Mouse (Mus musculus): ENCODE measurements around the gene Treml4.

Gene Treml4

DNA sequence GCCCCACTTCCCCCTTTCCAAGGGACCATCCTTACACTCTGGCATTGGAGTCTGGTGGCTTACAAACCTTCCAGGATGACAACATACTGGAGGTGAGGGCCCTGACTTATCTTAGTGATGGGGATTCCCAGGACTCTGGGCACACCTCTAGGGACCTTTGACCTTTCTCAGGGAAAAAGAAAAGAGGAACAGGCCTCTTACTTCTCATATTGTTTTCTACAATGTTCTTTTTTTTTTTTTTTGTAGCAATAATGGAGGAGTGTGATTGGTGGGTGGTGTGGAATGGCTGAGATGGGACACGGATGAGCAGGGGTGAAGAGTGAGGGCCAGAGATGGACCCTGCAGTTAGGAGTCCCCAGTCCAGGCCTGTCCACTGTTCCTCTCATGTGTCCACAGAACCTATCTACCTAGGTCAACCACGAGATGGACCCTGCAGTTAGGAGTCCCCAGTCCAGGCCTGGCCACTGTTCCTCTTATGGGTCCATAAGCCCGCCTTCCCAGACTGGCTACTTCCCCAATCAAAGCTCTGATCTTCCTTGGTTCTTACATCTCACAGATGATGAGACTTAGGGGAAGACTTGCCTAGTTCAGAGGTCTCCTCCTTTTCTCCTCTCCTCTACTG, at the start of gene Treml4:
TSS of gene Treml4 (plus strand) at position 555 of the 622 bp plus-strand sequence.
- no peak for TF ChIP-seq GATA4 (IDR thresholded peaks at IDR 0.05; ENCODE audit: insufficient replicate concordance, low read length)

DNA sequence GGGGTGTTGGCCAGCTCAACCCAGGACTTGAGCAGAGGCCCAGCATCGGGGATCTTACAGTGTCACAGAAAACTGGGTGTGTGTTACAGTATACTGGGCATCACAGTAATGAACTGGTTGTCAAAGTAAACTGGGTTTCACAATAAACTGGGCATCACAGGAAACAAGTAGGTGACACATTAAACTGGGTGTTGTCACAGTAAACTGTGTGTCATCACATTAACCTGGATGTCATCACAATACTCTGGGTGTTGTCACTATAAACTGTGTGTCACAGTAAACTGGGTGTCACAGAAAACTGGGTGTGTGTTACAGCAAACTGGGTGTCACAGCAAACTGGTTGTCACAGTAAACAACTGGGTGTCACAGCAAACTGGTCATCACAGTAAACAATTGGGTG, 48.7 kb upstream of the Treml4 start:
- no peak for TF ChIP-seq GATA4 (IDR thresholded peaks at IDR 0.05; ENCODE audit: insufficient replicate concordance, low read length)

DNA sequence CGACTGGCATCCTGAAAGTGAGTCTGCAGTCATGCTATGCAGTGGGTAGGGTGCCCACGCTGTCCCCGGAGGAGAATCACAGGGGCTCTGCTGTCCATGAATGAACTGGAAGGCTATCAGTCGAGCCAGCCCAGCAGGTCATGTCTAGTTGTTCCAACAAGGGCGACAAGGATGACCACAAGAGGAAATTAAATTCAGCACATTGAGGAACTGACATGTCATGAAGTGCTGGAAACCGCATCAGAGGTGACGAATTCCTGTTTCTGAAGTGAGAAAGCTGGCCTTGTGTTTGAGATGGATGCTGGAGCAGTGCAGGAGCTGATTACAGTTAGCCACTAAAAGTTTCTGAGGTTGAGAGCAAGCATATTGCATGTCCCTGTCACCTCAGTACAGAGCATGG, 33.4 kb upstream of the Treml4 start:
- TF ChIP-seq GATA4 (IDR thresholded peaks at IDR 0.05; ENCODE audit: insufficient replicate concordance, low read length) = no peak

DNA sequence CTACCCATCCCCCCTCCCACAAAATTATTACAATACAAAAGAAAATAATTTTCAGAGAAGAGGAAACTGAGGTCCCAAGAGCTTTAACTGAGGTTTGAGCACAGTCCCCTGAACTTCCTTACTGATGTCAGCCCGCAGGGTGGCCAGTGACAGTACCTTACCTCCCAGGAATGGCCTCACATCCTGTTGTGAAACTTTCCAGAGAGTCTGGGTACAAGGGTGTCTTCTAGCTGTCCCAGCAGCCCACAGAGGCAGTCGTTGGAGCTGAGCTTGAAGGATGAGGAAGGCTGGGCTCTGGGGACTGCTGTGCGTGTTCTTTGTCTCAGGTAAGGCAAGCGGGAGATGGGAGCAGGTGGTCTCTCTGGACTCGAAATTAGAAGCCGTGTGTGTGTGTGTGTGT, 31.6 kb upstream of the Treml4 start, which contains the start of gene Trem1:
TSS of gene Trem1 (plus strand) at position 251 of the 400 bp plus-strand sequence.
- TF ChIP-seq GATA4 (IDR thresholded peaks at IDR 0.05; ENCODE audit: insufficient replicate concordance, low read length) = no peak

DNA sequence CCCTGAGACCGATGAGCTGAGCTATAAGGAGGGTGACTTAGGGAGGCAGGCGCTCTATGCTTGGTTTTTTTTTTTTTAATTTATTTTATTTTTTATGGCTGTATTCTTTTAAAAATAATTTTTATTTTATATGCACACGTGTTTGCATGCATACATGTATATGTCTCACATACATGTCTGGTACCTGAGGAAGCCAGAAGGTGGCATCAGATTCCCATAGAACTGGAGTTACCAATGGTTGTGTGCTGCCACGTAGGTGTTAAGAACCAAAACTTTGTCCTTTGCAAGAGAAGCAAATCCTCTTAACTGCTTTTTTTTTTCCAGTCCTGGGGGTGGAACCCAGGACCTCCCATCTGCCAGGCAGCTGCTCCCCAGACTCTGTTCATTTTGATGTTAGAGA, 30.3 kb upstream of the Treml4 start:
- TF ChIP-seq GATA4 (IDR thresholded peaks at IDR 0.05; ENCODE audit: insufficient replicate concordance, low read length) = no peak

DNA sequence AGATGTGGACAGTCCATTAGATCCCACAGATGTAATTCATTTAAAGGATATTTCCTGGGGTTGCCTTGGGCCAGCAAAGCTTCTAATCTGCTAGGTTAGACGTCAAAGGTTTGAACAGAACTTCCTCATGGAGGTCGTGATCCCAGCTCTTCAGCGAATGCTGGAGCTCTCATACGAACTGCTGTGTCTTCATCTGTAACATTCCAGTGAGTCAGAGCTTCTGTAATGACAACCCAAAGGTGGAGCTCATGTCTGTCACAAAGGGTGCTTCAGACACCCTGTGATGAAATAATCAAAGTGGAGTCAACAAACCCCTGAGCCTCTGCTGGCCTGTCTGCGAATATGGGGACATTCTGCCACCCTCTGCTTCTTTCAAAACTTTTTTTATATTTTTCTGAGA, 29.5 kb upstream of the Treml4 start:
- TF ChIP-seq GATA4 (IDR thresholded peaks at IDR 0.05; ENCODE audit: insufficient replicate concordance, low read length) = no peak

DNA sequence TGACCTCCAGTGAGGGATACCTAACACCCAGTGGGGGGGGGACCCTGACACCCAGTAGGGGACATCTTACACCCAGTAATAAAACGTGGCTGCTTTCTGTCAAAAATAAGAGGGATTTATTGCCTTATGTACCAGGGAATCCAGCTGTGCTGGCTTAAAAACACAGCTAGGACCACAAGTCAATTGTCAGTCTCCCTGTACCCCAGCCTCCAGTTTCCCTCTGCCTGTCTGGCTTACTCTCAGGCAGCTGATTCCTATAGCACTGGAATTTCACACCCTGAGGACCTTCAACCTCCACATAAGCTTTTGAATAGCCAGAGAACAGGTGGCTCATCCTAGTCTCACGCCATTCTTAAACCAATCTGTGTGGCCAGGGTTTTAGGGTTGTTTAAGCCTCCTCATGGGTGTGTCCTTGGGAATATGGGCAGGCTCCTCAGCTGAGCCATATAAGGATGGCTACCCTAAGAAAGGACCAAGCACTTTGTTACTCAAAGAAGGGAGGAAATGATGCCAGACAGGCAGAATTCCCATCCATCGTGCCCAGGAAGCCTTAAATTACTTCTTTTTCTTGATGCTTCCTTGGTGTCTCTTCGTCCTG, 28.2 kb upstream of the Treml4 start:
- TF ChIP-seq GATA4 (IDR thresholded peaks at IDR 0.05; ENCODE audit: insufficient replicate concordance, low read length) = no peak

DNA sequence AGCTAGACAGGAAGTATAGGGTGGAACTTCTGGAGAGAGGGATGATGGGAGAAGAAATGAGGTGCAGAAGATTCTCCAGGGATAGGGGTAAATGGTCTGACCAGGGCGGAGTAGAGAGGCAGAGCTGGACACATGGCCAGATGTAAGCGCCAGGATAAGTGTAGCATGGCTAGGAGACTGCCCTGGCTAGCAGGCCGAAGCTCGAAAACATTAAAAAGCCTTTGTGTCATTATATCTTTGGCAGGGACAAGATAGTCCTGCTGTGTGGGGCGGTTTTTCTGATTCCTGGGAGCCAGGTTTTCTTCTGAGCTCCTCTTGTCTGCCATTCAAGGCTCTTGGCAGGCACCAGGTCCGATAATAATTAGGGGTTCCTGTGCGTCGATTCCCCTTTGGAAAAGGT, 26.5 kb upstream of the Treml4 start:
- no peak for TF ChIP-seq GATA4 (IDR thresholded peaks at IDR 0.05; ENCODE audit: insufficient replicate concordance, low read length)

DNA sequence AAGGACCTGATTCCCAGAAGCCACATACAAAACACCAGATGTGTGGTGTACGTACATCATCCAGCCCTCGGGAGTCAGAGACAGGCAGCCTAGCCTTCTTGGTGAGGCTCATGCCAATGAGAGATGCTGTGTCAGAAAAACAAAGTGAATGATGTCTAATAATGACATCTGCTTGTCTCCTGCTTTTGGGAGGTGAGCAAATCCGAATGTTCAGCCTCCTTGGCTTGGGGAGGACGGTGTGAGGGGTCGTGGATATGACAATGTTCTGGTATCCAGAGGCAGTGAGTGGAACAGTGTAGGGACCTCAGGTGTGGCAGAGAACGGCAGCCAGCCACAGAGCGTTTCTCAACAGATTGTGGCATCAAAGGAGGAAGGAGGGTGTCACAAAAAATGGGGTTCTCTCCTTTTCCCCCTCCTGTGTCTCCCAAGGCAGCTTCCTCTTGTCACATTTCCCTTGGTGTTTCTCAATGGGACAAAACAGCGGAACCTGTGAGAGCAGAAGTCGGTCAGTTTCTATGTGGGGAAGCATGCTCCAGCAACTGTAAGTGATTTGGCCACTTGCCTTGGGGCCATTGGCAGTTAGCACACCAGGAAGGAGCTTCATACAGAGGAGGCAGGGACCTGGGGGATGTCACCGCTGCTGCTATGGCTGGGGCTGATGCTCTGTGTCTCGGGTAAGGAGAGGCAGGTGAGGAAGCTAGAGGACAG, 16.7 kb upstream of the Treml4 start, which contains the start of gene Trem3:
TSS of gene Trem3 (plus strand) at position 557 of the 708 bp plus-strand sequence.
- TF ChIP-seq GATA4 (IDR thresholded peaks at IDR 0.05; ENCODE audit: insufficient replicate concordance, low read length) = no peak

DNA sequence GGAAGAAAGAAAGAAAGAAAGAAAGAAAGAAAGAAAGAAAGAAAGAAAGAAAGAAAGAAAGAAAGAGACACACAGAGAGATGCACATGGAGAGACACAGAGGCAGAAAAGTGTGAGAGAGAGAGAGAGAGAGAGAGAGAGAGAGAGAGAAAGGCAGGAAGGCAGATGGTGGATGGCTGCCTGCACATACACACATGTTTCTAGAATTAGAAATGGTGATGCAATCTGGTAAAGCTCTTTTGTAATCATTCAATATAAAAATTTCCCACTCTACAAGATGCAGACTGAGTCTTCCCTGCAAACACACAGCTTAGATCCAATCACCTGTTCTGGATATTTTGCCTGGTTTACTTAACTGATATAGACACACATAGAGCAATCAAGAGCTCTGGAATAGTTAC, 15.1 kb upstream of the Treml4 start:
- no peak for TF ChIP-seq GATA4 (IDR thresholded peaks at IDR 0.05; ENCODE audit: insufficient replicate concordance, low read length)

DNA sequence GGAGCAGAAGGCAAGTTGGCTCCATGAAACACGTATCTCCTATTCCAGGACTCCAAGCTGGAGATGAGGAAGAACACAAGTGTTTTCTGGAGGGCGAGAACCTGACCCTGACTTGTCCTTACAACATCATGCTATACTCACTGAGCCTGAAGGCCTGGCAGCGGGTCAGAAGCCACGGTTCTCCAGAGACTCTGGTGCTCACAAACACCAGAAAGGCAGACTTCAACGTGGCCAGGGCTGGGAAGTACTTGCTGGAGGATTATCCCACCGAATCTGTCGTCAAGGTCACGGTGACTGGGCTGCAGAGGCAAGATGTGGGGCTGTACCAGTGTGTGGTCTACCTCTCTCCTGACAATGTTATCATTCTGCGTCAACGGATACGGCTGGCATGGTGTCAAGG, 14.6 kb upstream of the Treml4 start:
- no peak for TF ChIP-seq GATA4 (IDR thresholded peaks at IDR 0.05; ENCODE audit: insufficient replicate concordance, low read length)

DNA sequence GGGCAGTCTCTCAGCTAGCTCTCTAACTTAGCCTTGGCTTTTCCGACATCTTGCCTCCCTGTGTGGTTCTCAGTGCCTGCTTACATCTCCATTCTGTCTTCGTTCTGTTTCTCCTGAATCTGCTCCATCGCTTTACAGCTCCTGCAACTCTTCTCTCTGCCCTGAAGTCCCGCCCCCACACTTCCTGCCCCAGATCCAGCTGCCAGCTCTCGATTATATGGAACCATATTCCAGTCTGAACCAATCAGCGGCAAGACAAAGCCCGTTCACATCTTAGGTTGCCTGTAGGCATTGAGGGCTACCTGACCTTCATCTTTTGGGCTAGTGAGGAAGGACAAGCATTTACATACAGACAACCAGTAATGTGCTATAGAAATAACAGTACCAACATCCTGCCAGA, 13.5 kb upstream of the Treml4 start:
- TF ChIP-seq GATA4 (IDR thresholded peaks at IDR 0.05; ENCODE audit: insufficient replicate concordance, low read length) = no peak

DNA sequence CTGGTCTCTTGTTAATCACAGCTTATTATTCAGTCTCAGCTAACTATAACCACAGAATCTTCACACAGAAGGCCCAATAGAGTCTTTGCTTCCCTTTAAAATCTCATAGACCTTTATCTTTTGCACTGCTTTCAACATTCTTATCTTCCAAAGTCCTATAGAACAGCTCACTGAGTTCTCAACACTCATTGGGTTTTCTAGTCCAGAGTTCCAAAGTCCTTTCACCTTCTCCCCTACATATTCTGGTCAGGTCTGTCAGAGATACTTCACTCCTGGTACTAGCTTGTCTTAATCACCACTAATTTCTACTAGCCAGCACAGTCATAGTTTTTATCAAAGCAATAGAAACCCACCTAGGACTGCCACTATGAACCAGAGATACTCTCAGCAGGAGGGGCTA, 7.5 kb upstream of the Treml4 start:
- no peak for TF ChIP-seq GATA4 (IDR thresholded peaks at IDR 0.05; ENCODE audit: insufficient replicate concordance, low read length)

DNA sequence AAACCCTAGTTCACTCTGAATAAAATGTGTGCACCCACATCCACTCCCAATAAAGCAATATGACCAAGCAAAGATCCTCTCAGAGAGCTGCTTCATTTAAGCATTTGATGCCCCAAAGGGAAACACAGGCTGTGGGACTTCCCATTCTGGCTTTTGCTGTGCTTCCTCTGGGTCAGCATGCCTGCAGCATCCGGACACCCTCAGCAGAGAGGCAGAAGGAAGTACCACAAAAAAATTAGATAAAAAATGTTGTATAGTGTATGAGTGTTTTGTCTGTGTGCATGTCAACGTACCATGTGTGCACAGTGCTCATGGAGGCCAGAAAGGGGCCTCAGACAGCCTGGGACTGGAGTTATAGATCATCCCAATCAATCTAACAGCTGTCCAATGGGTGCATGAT, 2.2 kb upstream of the Treml4 start:
- no peak for TF ChIP-seq GATA4 (IDR thresholded peaks at IDR 0.05; ENCODE audit: insufficient replicate concordance, low read length)

DNA sequence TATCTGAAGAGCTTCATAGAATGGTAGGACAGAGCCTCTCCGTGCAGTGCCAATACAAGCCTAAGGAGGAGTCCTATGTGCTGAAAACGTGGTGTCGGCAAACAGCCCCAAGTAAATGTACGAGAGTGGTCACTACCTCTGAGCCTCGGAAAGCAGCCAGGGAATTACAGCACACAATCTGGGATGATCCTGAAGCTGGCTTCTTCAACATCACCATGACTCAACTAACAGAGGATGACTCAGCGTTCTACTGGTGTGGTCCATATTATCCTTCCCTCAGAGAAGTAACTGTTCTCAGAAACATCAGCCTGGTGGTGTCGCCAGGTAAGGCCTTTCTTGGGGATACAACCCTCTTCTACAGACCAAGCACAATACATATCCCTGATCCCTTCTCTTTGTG, 567 bp downstream of the Treml4 start:
- TF ChIP-seq GATA4 (IDR thresholded peaks at IDR 0.05; ENCODE audit: insufficient replicate concordance, low read length) = no peak

DNA sequence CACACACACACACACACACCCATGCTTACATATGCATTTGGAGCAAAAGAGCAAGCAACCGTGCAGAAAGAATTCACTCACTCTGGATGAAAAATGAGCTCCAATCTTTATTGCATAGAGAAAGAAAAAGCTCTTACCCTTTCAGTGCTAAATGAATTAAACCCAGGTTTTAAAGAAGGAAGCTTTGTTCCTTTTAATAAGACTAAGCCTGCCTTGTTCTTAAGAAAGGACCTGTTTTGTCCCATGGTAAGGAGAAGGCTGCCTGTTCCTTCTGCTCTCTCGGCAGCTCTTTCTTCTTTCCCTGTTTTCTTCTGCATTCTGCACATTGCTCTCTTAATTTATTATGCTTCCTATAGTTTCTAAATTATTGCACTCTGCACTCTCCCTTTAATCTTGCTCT, 2.0 kb downstream of the Treml4 start:
- TF ChIP-seq GATA4 (IDR thresholded peaks at IDR 0.05; ENCODE audit: insufficient replicate concordance, low read length) = no peak

Measured in liver, adult (tissue).